Mouse (Mus musculus) spleen, embryonic (tissue): Measurements from ENCODE around the gene Hexb.

ENCODE experiments used
- CTCF ChIA-PET: fragments of 350-600 bp; sonication (Branson Sonifier 250); formaldehyde crosslinking; loops from one replicate; lab custom pipeline; 2022; lab: Charles Lee

The Hexb gene

GRCm38 (mm10) chr13:97225130-97225529 lies 27.0 kb upstream of the Hexb start:
- CTCF ChIA-PET, result no interaction called here

DNA sequence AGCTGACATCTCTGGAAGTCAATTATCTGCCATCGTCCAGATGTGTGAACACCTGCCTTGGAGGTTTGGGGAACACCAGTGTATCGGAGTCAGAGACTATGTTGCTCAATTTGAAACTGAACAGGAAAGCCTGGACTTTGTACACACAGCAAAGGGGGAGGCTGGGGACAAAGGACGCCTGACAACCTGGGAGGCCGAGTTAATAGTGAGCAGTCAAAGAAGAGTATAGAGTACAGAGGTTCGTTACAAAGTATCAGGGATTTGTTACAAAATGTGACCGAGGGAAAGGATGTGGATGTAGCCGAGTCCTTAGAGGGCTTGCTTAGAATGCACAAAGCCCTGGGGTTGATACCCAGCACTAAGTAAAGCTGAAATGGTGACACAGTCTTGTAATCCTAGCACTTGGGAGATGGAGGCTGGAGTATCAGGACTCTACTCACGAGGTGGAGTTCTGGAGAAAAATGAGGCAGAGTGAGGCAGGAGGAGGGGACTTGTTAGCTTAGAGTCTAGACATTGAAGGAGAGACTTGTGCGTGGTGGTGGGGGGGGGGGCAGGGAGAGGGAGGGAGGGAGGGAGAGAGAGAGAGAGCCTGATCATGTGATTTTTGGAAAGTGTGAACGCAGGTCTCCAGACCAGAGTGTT lies 26.3 kb upstream of the Hexb start:
- CTCF ChIA-PET, result no interaction called here

- CTCF ChIA-PET, result no interaction called here
Measured at GRCm38 (mm10) chr13:97223856-97224255, 25.7 kb upstream of the Hexb start.

GRCm38 (mm10) chr13:97220022-97220421 lies 21.9 kb upstream of the Hexb start:
- CTCF ChIA-PET, result no interaction called here

GRCm38 (mm10) chr13:97216196-97216595 lies 18.0 kb upstream of the Hexb start:
- CTCF ChIA-PET, result interaction anchor here (0.6 kb wide), 1 partner anchor 725 kb away, joined by 14 read pairs; no protein-coding TSS in a partner anchor

DNA sequence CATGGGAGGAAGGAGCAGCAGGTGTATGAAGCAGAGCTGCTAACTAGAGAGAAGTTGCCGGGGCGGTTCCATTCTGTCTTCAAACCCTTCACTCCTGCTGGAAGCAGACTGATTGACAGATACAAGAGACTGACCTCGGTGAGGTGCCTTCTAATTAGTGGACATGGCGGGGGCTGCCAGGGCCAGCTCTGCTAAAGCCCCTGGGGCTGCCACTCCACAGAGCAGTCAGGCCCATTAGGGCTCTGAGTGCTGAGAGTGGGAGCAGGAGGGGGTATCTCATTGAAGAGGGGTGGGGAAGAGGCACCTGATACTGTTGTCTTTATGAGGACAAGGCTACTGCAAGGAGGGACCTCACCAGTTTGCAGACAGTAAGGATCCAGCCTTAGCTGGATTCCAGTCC lies 17.4 kb upstream of the Hexb start:
- CTCF ChIA-PET, result no interaction called here

DNA sequence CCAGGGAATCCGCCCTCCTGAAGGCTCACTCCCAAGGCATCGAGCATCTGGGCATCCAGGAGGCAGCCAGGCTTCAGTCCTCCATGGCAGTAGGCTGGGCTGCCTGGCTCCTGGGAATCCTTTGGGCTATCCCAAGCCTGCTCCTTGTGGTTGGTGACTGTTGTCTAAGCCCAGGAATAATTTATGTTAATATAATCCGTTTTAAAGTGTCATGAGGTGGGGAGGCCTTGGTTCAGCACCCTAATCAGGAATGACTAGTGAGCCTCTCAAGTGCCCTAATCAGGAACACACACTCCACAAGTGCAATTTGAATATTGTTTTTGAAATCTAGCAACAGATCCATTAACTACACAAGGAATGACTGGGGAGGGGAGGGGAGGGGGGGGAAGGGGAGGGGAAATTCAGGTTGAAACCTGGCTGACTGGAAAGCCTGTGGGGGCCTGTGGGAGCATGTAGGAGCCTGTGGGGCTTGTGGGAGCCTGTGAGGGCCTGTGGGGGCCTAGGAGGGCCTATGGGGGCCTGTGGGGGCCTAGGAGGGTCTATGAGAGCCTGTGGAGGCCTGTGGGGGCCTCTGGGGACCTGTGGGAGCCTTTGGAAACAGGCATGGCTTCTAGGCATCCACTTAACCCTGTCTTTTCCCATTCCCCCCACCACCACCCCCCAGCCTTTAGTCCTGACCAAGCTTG lies 16.6 kb upstream of the Hexb start:
- CTCF ChIA-PET, result interaction anchor here (0.7 kb wide), 1 partner anchor 30 kb away, joined by 3 read pairs; no protein-coding TSS in a partner anchor

DNA sequence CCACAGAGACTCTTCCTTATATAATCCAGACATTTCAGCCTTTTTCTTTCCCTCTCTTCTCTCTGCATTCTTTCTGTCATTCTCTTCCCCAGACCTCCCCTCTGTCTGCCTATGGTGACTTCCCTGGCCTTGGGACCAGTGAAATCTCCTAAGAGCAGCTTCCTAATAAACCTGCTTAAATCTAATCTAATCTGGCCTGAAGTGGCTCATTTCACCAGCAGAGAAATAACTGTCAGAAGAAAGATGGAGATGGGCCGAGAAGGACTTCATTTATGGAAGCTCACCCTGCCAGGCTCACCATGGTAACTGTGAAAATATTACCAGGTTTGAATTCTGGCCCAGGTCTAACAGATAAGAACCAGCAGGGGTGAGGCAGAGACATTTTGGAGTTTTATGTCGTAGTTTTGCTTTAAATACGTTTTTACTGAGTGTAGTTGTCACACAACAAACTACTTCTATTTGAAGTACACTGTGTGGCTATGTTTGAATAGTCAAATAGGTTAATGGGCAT lies 10.4 kb upstream of the Hexb start:
- CTCF ChIA-PET, result interaction anchor here (0.7 kb wide), 2 partner anchors 25 to 32 kb away, joined by 3 to 5 read pairs; no protein-coding TSS in a partner anchor

GRCm38 (mm10) chr13:97208112-97208478 lies 9.9 kb upstream of the Hexb start:
- CTCF ChIA-PET, result no interaction called here

- CTCF ChIA-PET, result no interaction called here
Measured at GRCm38 (mm10) chr13:97207472-97208111, 9.4 kb upstream of the Hexb start.

DNA sequence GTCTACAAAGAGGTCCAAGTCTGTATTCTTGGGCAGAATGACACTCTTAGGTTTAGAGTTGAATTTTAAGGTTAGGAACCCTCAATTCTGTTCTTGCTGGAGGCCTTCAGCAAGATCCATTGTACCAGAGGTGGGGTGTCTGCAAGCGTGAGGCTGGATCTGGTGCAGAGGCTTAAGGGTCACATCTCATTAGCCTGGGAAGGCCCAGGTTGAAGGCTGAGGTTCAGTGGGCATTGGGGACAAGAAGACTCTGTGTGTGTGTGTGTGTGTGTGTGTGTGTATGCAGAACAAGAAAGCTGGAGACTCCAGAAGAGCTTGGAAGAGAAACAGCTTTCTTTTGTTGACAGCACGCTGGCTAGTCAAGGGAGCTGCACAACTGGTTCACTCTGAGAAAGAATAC lies 7.9 kb upstream of the Hexb start:
- CTCF ChIA-PET, result interaction anchor here (0.6 to 1.1 kb wide), 2 partner anchors 34 to 716 kb away, joined by 4 to 21 read pairs; no protein-coding TSS in a partner anchor

DNA sequence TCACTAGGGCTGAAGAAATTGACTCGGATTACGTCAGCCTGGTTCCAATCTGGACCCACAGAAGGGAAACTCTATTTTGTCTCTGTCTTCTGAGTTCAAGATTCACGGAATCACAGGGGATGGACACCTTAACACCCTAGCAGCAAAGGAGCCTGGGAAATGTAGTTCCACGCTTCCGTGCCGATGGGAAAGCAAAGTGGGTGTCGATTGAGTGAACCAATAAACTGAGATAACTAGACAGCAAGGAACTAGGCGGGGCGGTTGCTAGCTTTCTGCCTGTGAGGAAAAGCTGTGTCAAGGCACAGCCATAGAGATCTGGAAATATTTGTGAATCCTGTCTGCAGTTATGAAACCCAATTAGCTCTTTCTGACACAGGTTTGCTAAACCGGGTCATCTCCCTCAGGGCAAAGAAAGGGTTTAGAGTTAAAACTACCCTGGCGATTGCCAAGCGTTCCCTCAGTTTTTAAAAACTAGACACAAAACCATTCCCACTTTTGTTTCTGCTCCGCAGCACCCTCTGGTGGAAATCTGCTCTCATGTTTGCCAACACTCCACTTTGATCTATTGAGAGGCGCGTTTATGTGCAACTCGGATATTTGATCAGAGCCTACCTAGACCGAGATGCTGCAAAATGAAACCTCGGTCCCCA lies 7.0 kb upstream of the Hexb start:
- CTCF ChIA-PET, result interaction anchor here (0.6 to 1.1 kb wide), 2 partner anchors 20 to 35 kb away, joined by 4 to 5 read pairs; no protein-coding TSS in a partner anchor

DNA sequence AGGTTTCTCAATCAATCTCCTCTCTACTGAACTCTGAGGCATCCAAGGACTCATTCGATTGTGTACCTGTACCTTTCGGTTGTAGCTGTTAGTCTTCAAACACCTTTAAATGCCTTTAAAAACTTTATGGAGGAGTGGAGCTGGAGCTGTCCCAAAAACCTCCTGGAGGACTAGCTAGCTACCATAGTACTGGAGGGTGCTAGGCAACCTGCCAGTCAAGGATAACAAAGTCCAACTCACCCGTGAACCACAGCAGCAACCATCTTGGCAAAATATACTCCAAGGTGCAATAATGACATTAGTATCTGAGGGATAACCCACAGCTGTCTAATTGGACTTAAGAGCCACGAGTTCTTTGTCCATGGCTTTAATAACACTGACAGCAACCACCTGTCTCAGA lies 3.7 kb upstream of the Hexb start:
- CTCF ChIA-PET, result no interaction called here

DNA sequence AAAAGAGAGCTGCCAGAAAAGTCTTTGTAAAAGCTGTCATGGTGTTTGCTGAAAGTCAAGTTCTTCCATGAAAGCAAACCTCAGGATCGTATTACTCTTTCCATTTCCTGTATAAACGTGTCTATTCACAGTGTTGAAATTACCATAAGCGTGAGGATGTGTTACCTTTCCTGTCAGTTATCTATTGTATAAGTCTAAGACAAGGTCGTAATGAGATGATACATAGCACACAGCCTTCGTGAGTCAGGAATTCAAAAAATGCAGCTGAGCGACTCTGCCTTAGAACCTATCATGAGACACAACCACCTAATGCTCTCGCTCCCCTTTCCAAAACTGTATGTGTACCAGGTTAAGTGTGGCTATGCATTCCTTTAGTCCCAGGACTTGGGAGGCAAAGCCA lies 2.9 kb upstream of the Hexb start:
- CTCF ChIA-PET, result interaction anchor here (0.6 to 0.7 kb wide), 2 partner anchors 10 to 47 kb away, joined by 4 to 8 read pairs; no protein-coding TSS in a partner anchor

DNA sequence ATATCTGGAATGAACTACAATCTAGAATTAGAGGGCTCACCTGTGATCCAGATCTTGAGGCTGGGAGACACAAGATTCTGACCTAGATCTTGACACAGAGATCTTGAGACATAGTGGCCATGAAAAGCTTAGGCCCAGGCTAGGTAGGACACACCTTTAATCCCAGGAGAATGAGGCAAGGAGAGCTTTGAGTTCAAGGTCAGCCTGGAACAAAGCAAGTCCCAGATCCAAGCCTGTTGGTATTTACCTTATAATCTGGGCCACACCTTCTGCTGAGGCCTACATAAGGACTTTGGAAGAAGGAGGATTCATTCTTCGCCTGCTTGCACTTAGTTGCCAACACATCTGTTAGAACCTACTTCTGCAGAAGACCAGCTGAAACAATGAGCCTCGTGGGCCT lies 966 bp upstream of the Hexb start:
- CTCF ChIA-PET, result no interaction called here

- CTCF ChIA-PET, result no interaction called here
Measured at GRCm38 (mm10) chr13:97196925-97197218, 1.3 kb downstream of the Hexb start.

DNA sequence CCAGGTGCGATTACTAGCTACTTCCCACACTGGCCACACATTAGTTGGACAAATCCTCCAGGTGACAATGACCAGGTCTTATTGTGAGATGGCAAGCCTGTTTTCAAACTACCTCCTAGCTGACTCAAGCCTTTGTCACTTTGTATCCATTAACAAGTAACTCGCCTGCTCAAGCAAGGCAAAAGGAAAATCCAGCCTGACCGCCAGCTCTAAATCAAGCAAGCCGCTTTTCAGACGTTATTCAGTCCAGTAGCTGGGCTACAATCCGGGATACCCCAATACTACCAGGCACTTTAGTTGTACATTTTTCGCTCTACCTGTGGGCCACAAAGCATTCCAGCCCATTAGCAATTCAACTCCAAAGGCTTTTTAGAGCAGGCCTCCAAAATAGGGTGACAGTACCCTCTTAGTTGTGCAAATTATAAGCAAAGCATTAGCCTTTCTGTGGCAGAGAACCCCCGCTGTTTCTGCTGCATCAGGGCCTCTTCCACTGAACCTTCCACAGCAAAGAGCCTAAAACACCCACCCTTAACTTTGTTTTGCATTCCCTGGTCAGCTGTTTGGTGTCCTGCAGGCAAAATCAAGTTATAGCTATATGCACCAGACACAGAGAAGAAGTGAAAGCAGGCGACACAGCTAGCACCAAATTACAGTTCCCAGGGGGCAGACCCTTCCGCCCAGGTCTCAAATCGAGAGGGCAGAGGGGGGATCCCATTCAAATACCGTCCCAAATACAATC lies 1.8 kb downstream of the Hexb start:
- CTCF ChIA-PET, result no interaction called here

DNA sequence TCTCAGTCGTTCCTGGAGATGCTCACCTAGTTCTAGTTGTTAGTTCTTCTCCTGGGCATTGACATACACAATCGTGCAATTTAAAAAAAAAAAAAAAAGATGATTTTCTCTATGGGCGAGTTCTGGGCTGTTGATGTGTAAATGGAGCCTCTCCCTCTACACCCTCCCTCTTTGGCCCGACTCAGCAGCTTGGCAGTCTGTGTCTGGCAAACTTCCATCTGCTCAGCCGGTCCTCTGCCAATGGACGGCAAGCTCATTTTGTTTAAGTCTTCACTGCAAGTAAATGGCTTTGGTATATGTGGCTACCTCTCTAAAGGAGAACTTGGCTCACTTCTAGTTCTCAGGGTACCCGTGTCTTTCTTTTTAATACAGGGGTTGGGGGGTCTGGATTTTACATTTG lies 4.7 kb downstream of the Hexb start:
- CTCF ChIA-PET, result no interaction called here

DNA sequence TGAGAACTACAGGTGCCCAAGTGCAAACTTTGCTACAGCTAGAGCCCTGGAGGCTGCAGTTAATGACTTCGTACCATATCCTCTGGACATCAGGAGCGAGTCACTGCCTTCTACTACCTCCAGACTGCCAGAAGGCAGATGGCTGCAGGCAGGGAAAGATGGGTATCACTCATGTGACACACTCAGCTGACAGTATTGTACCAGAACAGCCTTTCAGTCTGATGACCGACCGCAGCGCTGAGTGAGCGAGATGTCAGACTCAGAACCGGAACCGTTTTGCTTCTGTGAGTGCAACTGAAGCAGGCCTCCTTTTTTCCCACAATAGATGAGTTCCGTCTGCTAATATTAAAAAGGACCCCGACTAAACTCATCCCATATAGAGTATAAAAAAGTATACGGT lies 5.5 kb downstream of the Hexb start:
- CTCF ChIA-PET, result no interaction called here

DNA sequence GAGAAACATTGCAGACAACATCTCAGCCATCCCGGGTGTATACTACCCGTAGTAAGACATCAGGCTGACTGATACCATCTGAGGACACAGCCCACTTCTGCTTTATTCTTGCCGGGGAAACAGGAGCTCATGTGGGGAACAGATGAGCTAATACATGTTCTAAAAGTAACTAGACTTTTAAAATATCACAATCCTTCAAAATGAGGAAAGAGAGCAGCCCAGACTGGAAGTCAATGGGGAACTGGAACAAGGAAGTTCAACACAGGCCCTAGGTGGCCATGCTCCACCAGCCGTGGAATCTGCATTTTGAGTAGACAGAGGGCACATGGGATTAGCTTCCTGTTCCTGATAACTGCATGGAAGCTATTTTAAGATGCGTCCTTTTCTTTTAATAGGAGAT lies 10.5 kb downstream of the Hexb start:
- CTCF ChIA-PET, result no interaction called here

DNA sequence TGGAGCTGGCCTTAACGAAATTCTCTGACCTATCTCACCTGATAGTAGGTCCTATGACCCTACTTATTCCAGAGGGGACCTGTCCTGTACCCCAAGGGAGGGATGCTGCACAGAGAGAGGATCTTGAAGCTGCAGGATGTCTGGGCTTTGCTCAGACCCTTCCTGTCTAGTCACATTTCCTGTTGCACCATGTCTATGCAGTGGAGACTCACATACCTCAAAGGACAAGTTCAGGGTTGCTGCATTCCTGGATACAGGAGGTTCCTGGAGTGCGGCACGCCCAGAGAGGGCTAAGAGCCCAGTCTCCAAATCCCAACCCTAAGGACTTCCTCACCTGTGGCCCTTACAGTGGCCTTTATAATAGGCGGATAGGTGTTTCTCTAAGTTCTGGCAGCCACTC lies 11.8 kb downstream of the Hexb start:
- CTCF ChIA-PET, result interaction anchor here (0.6 kb wide), 1 partner anchor 110 kb away, joined by 14 read pairs; no protein-coding TSS in a partner anchor
